Mouse (Mus musculus): ENCODE results near the gene OR5BS1P. TPM values are rescaled to one million over a fixed set of nuclear protein-coding genes. Genes with fewer than 3 reads are reported as not detected.
A peak's percentile ranks its signal among the peaks of the same experiment; 100 is the strongest.
"Not testable (repeated sequence)": the region's sequence is repeated elsewhere in the genome, so short reads cannot be mapped to it uniquely, and the experiment has no call there.

OR5BS1P gene
- polyA plus RNA-seq (2015; fragmentation: Nextera tagmentation; extraction: Ambion mirVana) = not detected in 2 replicates

DNA sequence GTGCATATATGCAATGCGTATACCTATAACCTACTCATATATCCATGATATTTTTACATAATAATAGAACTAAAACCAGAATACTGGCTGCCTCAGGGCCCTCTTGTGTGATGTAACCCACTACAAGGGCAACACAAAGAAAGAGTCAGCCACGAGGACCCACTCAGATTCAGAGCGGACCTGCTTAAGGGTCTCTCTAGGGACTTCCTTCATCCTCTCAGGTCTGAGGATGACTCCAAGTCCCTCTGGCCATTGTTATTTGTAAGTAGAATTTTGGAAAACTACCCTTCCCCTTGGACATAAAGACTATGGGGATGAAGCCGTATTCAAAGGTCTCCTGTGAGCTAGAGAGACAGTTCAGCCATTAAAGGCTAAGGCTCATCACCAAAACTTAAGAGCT lies at the start of gene OR5BS1P:
OR5BS1P (plus strand) TSS at position 301 of the 400 bp plus-strand sequence.
- TF ChIP-seq EP300 (IDR thresholded peaks at IDR 0.05) (no peak), CTCF (IDR thresholded peaks at IDR 0.05) (no peak)
- Histone ChIP-seq H3K9me3 (ENCODE audit: low read length) (no peaks in the 10 kb centered on the region), H3K27me3 (replicated peaks; ENCODE audit: insufficient read depth, low read length) (no peaks in the 10 kb centered on the region), H3K36me3 (ENCODE audit: insufficient read depth, low read length) (no peaks in the 10 kb centered on the region), H3K4me3 (ENCODE audit: low read depth, low read length) (no peak within 1 kb of the TSS), H3K4me1 (ENCODE audit: insufficient read depth, low read depth, low read length) (no peaks in the 10 kb centered on the region), H3K4me2 (replicated peaks; ENCODE audit: low read depth, low read length) (no peak within 1 kb of the TSS), H3K9ac (replicated peaks; ENCODE audit: low read depth) (no peak within 1 kb of the TSS), H3K27ac (ENCODE audit: low read length) (no peak within 1 kb of the TSS)
- 85% methylated on average over 4 of the region's 4 CpGs for WGBS
- ATAC-seq (no peak), DNase-seq (ENCODE audit: low spot score) (no peak)

DNA sequence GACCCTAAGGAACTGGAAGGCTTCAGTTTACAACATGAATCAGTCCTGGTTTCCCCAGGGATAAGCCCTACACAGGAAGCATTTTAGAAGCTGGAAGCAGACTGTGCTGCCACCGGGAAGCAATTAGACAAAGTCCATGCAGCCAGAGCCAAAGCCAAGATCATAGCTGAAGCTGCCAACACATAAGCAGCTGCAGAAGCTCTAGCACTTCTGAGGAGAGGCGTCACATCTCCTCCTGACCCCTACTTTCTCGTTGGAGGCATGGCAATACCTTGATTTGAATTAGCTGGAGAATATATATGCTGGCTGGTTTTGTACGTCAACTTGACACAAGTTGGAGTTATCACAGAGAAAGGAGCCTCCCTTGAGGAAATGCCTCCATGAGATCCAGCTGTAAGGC lies 48.8 kb upstream of the OR5BS1P start:
- H3K4me2 ChIP-seq (replicated peaks; ENCODE audit: low read depth, low read length) = no peak overlapping the region
- no peaks in the 10 kb centered on the region for H3K4me1 ChIP-seq (ENCODE audit: insufficient read depth, low read depth, low read length)
- no peak overlapping the region for H3K27ac ChIP-seq (ENCODE audit: low read length)
- no peaks in the 10 kb centered on the region for H3K36me3 ChIP-seq (ENCODE audit: insufficient read depth, low read length)
- TF ChIP-seq EP300 (IDR thresholded peaks at IDR 0.05) (no peak), CTCF (IDR thresholded peaks at IDR 0.05) (no peak)
- ATAC-seq (peak; percentile 69), DNase-seq (ENCODE audit: low spot score) (peak; percentile 52)
- no peaks in the 10 kb centered on the region for H3K27me3 ChIP-seq (replicated peaks; ENCODE audit: insufficient read depth, low read length)
- no peak overlapping the region for H3K9ac ChIP-seq (replicated peaks; ENCODE audit: low read depth)
- WGBS = 40% methylated on average over 4 of the region's 4 CpGs
- no peak overlapping the region for H3K4me3 ChIP-seq (ENCODE audit: low read depth, low read length)
- H3K9me3 ChIP-seq (ENCODE audit: low read length) = no peaks in the 10 kb centered on the region

DNA sequence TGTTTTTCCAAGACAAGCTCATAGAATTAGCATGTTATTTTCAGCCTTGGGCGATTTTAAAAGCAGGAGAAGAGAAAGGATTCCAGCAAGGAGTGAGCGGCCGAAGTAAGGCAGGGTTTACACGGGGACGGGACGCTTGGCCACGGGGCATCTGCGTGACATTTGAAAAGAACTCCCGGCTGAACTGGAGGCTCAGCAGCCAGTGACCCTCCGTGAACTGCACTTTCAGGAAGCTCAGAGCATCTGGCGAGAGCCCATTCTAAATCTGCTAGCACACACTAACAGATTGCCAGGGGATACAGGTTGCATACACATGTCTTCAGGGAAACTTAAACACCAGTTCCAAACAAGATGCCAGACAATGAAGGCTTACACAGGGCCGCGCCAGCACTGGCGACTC lies 45.4 kb upstream of the OR5BS1P start:
- TF ChIP-seq CTCF (IDR thresholded peaks at IDR 0.05) (no peak), EP300 (IDR thresholded peaks at IDR 0.05) (no peak)
- Histone ChIP-seq H3K4me3 (ENCODE audit: low read depth, low read length) (no peak overlapping the region), H3K9me3 (ENCODE audit: low read length) (no peaks in the 10 kb centered on the region), H3K27ac (ENCODE audit: low read length) (no peak overlapping the region), H3K4me1 (ENCODE audit: insufficient read depth, low read depth, low read length) (no peaks in the 10 kb centered on the region), H3K4me2 (replicated peaks; ENCODE audit: low read depth, low read length) (no peak overlapping the region), H3K9ac (replicated peaks; ENCODE audit: low read depth) (no peak overlapping the region), H3K36me3 (ENCODE audit: insufficient read depth, low read length) (no peaks in the 10 kb centered on the region), H3K27me3 (replicated peaks; ENCODE audit: insufficient read depth, low read length) (no peaks in the 10 kb centered on the region)
- 60% methylated on average over 14 of the region's 14 CpGs for WGBS
- ATAC-seq = no peak
- no peak for DNase-seq (ENCODE audit: low spot score)

DNA sequence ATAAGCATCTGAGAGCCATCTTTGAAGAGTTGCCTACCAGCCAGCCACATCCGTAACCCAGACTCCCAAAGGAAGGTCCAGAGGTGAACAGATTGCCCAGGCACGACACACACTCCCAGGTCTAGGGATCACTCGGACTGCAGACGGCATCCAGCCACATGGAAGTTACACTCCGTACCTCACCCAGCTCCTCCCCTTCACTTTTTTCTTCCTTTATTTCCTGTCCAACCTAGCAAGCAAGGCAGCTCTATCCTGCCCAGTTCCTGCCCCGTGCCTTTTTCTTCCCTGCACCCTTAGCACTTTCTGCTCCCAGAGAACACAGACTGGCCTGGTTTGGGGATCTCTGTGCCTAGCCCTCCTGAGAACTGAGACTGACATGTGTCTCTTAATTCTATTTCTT lies 44.9 kb upstream of the OR5BS1P start:
- Histone ChIP-seq H3K36me3 (ENCODE audit: insufficient read depth, low read length) (no peaks in the 10 kb centered on the region), H3K4me2 (replicated peaks; ENCODE audit: low read depth, low read length) (no peak overlapping the region), H3K4me3 (ENCODE audit: low read depth, low read length) (no peak overlapping the region), H3K9me3 (ENCODE audit: low read length) (no peaks in the 10 kb centered on the region), H3K27ac (ENCODE audit: low read length) (no peak overlapping the region), H3K27me3 (replicated peaks; ENCODE audit: insufficient read depth, low read length) (no peaks in the 10 kb centered on the region), H3K9ac (replicated peaks; ENCODE audit: low read depth) (no peak overlapping the region), H3K4me1 (ENCODE audit: insufficient read depth, low read depth, low read length) (no peaks in the 10 kb centered on the region)
- ATAC-seq (no peak), DNase-seq (ENCODE audit: low spot score) (no peak)
- TF ChIP-seq EP300 (IDR thresholded peaks at IDR 0.05) = no peak
- no peak for TF ChIP-seq CTCF (IDR thresholded peaks at IDR 0.05)
- WGBS = 34% methylated on average over 6 of the region's 6 CpGs

DNA sequence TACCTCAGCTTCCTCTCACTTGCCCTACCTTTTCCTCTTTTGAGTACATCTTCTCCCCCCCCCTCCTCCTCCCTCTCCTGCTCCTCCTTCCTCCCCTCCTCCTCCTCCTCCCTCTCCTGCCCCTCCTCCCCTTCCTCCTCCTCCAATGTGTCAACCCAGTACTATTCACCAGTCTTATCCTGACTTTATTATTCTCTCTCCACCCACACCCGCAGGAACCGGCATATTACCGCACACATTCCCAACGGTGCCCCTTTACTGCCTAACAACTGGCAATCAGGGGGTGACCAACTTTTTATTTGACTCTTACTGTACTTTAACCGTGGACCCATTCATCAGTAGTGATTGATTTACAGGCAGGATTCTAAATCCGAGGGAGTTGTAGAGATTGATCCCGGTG lies 44.5 kb upstream of the OR5BS1P start:
- no peak overlapping the region for H3K27ac ChIP-seq (ENCODE audit: low read length)
- no peak overlapping the region for H3K4me2 ChIP-seq (replicated peaks; ENCODE audit: low read depth, low read length)
- no peak for ATAC-seq
- TF ChIP-seq EP300 (IDR thresholded peaks at IDR 0.05) = no peak
- no peak for TF ChIP-seq CTCF (IDR thresholded peaks at IDR 0.05)
- H3K9me3 ChIP-seq (ENCODE audit: low read length) = no peaks in the 10 kb centered on the region
- 76% methylated on average over 7 of the region's 7 CpGs for WGBS
- H3K9ac ChIP-seq (replicated peaks; ENCODE audit: low read depth) = no peak overlapping the region
- no peak for DNase-seq (ENCODE audit: low spot score)
- H3K36me3 ChIP-seq (ENCODE audit: insufficient read depth, low read length) = no peaks in the 10 kb centered on the region
- no peaks in the 10 kb centered on the region for H3K4me1 ChIP-seq (ENCODE audit: insufficient read depth, low read depth, low read length)
- no peak overlapping the region for H3K4me3 ChIP-seq (ENCODE audit: low read depth, low read length)
- H3K27me3 ChIP-seq (replicated peaks; ENCODE audit: insufficient read depth, low read length) = no peaks in the 10 kb centered on the region

DNA sequence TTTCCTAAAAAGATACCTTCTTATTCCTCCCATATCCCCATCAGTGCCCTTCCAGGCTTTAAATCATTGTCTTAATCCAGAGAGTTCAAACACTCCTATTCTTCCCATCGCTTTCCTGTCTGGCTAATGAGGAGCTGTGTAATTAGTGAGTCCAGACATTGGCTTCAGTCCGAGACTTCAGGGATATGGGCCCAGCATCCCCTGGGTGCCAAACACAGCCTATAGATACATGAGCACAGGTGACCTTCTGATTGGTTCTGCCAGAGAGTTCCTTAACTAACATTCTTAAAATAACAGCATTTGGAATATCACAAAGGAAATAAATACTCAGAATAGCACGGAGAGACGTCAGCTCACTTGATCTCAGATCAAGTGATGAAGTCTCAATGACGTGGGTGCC lies 38.8 kb upstream of the OR5BS1P start, which contains the start of gene Olfr282:
Olfr282 (plus strand) TSS at position 301 of the 400 bp plus-strand sequence.
- H3K4me2 ChIP-seq (replicated peaks; ENCODE audit: low read depth, low read length); ATAC-seq; DNase-seq (ENCODE audit: low spot score); H3K9me3 ChIP-seq (ENCODE audit: low read length); H3K27ac ChIP-seq (ENCODE audit: low read length); H3K4me1 ChIP-seq (ENCODE audit: insufficient read depth, low read depth, low read length); H3K4me3 ChIP-seq (ENCODE audit: low read depth, low read length); H3K36me3 ChIP-seq (ENCODE audit: insufficient read depth, low read length); H3K27me3 ChIP-seq (replicated peaks; ENCODE audit: insufficient read depth, low read length); H3K9ac ChIP-seq (replicated peaks; ENCODE audit: low read depth): not testable (repeated sequence)
- 74% methylated on average over 5 of the region's 5 CpGs for WGBS

DNA sequence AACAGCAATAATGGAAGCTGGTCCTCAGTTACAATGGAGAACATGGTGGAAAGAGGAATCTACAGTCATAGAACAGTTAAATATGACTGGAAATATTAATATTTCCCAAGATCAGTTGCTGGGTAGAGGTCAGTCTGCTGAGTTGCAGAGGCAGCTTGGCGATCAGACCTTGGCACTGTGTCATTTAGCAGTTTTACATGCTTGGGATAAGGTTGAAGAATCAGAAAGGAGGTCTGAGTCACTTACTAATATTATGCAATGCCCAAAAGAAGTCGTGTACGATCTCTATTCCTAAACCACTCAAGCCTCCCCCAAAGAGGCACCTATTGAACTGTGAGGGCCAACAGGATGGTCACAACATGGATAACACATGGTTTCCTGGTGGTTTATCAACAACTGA lies 25.1 kb upstream of the OR5BS1P start:
- no peaks in the 10 kb centered on the region for H3K9me3 ChIP-seq (ENCODE audit: low read length)
- no peaks in the 10 kb centered on the region for H3K4me1 ChIP-seq (ENCODE audit: insufficient read depth, low read depth, low read length)
- H3K36me3 ChIP-seq (ENCODE audit: insufficient read depth, low read length) = no peaks in the 10 kb centered on the region
- H3K27me3 ChIP-seq (replicated peaks; ENCODE audit: insufficient read depth, low read length) = no peaks in the 10 kb centered on the region
- H3K4me2 ChIP-seq (replicated peaks; ENCODE audit: low read depth, low read length) = no peak overlapping the region
- H3K9ac ChIP-seq (replicated peaks; ENCODE audit: low read depth) = no peak overlapping the region
- no peak overlapping the region for H3K27ac ChIP-seq (ENCODE audit: low read length)
- DNase-seq (ENCODE audit: low spot score) (no peak), ATAC-seq (no peak)
- TF ChIP-seq EP300 (IDR thresholded peaks at IDR 0.05) (no peak), CTCF (IDR thresholded peaks at IDR 0.05) (no peak)
- WGBS = 73% methylated on average over 3 of the region's 3 CpGs
- H3K4me3 ChIP-seq (ENCODE audit: low read depth, low read length) = no peak overlapping the region

Data from lung, postnatal 0 days (tissue).